Mouse (Mus musculus): ENCODE data around the gene Tor2a.
A peak's percentile ranks its signal among the peaks of the same experiment; 100 is the strongest.

DNA sequence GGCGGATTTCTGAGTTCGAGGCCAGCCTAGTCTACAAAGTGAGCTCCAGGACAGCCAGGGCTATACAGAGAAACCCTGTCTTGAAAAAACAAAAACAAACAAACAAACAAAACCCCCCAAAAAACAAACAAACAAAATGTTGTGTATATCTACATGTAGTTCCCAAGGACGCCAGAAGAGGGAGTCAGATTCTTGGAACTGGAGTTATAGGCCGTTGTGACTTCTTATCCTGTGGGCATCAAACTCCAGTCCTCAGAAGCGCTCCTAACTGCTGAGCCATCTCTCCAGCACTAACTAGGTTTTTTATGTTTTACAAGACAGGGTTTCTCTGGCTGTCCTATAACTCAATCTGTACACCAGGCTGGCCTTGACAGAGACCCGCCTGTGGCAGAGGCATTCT, 30.1 kb downstream of the Tor2a start:
- peak; percentile 29; the same call in 1 of the 2 replicates for TF ChIP-seq CTCF (IDR thresholded peaks at IDR 0.05; ENCODE audit: extremely low read depth, insufficient read depth, low read length)
- no peak for TF ChIP-seq POLR2A (IDR thresholded peaks at IDR 0.05; ENCODE audit: extremely low read depth, insufficient read depth, low read length)

Data from cortical plate, adult 2 months (tissue).